Mouse (Mus musculus): Measurements from ENCODE around the gene Utp14b.

DNA sequence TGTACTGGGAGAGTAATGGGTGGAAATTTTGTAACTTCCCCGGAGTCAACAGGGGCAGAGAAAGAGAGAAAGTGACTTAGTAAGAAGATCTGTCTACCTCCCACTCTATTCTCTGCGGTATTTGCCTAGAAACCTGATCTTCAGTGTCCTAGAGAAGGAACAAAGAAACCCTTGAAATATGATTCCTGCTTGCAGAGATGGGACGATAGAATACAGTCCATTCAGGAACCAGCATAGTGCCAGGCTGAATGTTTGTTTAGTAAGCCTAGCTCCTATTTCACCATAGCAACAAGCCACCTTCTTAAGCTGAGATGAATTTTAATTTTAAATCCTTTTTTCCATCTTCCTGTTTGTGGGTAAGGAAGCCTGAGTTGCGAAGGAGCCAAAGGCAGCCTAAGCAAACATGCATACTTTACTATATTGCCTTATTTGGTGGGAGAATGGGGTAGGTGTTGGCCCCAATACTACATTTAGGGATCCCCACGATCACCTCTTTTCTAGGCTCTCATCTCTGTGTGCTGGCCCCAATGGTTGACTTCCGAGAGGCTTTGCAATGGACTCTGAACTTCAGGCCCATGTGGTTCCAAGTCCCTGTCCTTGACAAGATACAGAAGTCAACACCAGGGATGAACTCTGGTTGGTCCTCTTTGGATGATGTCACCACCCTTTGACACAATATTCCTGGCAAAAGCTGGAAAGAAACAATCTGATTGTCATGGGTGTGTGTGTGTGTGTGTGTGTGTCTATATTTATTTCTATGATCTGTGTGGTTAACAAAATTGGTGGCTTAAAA, 8.4 kb upstream of the Utp14b start:
- no peak for TF ChIP-seq CTCF (IDR thresholded peaks at IDR 0.05; ENCODE audit: borderline replicate concordance, insufficient read depth, low read depth, low read length)
- no peak for TF ChIP-seq POLR2A (IDR thresholded peaks at IDR 0.05; ENCODE audit: borderline replicate concordance, insufficient read depth, low read length)

Data from cerebellum, adult 2 months (tissue).